Mouse (Mus musculus): ENCODE measurements around the gene Ccz1. TPM values are rescaled to one million over a fixed set of nuclear protein-coding genes. Genes with fewer than 3 reads are reported as not detected.
"Not testable (repeated sequence)": the region's sequence is repeated elsewhere in the genome, so short reads cannot be mapped to it uniquely, and the experiment has no call there.

The Ccz1 gene
- polyA plus RNA-seq, 1 experiment from 2014 or later: 98.1 TPM

DNA sequence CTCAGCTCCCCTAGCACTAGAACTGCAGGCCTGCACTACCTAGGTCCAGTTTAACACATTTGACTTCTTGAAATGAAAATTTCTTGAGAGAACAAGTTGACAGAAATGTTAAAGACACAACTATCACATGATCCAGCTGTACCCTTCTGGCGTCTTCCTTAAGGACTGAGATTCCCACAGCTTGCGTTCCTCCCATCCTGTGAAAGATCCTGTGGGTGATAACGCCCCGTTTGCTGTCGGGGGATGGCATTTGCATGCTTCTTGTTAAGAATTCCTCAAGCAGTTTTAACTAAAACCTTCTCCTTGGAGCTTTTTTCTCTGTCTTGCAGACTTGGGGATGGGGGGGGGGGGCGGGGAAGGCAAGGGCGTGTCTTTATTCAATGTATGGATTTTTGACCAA lies 19.9 kb upstream of the Ccz1 start:
- TF ChIP-seq EP300 (IDR thresholded peaks at IDR 0.05) (no peak), CTCF (IDR thresholded peaks at IDR 0.05) (no peak)
- no peak overlapping the region for H3K9ac ChIP-seq (replicated peaks; ENCODE audit: low read depth)
- no peaks in the 10 kb centered on the region for H3K9me3 ChIP-seq (ENCODE audit: low read length)
- DNase-seq (ENCODE audit: low spot score) (no peak), ATAC-seq (no peak)
- H3K4me2 ChIP-seq (replicated peaks; ENCODE audit: low read depth, low read length): no peak overlapping the region
- 54% methylated on average over 7 of the region's 7 CpGs for WGBS
- no peaks in the 10 kb centered on the region for H3K27me3 ChIP-seq (replicated peaks; ENCODE audit: insufficient read depth, low read length)
- H3K4me3 ChIP-seq (ENCODE audit: low read depth, low read length): no peak overlapping the region
- no peaks in the 10 kb centered on the region for H3K4me1 ChIP-seq (ENCODE audit: insufficient read depth, low read depth, low read length)
- H3K36me3 ChIP-seq (ENCODE audit: insufficient read depth, low read length): no peaks in the 10 kb centered on the region
- no peak overlapping the region for H3K27ac ChIP-seq (ENCODE audit: low read length)

- no peaks in the 10 kb centered on the region for H3K36me3 ChIP-seq (ENCODE audit: insufficient read depth, low read length)
- H3K9me3 ChIP-seq (ENCODE audit: low read length): no peaks in the 10 kb centered on the region
- no peaks in the 10 kb centered on the region for H3K4me1 ChIP-seq (ENCODE audit: insufficient read depth, low read depth, low read length)
- DNase-seq (ENCODE audit: low spot score) (peak; percentile 15), ATAC-seq (no peak)
- H3K27ac ChIP-seq (ENCODE audit: low read length): no peak overlapping the region
- no peak for TF ChIP-seq EP300 (IDR thresholded peaks at IDR 0.05)
- no peak for TF ChIP-seq CTCF (IDR thresholded peaks at IDR 0.05)
- H3K27me3 ChIP-seq (replicated peaks; ENCODE audit: insufficient read depth, low read length): no peaks in the 10 kb centered on the region
- no peak overlapping the region for H3K4me3 ChIP-seq (ENCODE audit: low read depth, low read length)
- no peak overlapping the region for H3K9ac ChIP-seq (replicated peaks; ENCODE audit: low read depth)
- WGBS: 51% methylated on average over 7 of the region's 7 CpGs
- H3K4me2 ChIP-seq (replicated peaks; ENCODE audit: low read depth, low read length): no peak overlapping the region
Measured at GRCm38 (mm10) chr5:144032491-144032890, 17.8 kb upstream of the Ccz1 start.

DNA sequence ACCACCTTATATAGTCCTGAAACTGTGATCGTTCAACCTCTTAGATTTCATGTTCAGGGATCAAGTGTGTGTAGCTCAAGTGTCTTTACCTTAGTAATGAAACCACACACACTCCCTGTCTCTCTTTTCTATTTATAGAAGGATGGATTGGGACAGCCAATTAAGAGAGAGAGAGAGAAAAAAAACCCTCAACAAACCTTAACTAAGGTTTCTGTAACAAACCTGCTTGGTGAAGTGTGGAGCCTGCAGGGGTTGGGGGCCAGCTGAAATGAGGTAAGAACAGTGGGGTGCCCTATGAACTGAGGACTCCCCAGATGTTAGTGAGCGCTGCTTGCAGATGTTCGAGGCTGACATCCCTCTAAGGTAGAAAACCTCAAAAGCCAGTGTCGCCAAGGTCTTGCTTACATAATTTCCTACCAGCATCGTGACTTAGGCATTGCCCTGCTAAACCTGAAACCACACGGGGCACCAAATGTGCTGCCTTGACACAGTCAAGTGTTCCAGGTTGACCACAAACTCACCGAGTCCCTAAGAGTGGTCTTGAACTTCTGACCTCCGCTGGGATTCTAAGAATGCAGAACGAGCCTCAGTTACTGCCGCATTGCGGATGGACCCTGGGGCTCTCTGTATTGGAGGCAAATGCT lies 12.1 kb upstream of the Ccz1 start, which contains the start of gene Ocm:
Gene Ocm, minus strand, starts transcription at position 51 of the 644 bp plus-strand sequence.
- H3K9ac ChIP-seq (replicated peaks; ENCODE audit: low read depth): no peak within 1 kb of the TSS
- DNase-seq (ENCODE audit: low spot score): peak; percentile 12
- WGBS: 52% methylated on average over 11 of the region's 11 CpGs
- H3K9me3 ChIP-seq (ENCODE audit: low read length): no peaks in the 10 kb centered on the region
- H3K27me3 ChIP-seq (replicated peaks; ENCODE audit: insufficient read depth, low read length): no peaks in the 10 kb centered on the region
- TF ChIP-seq CTCF (IDR thresholded peaks at IDR 0.05) (no peak), EP300 (IDR thresholded peaks at IDR 0.05) (no peak)
- H3K36me3 ChIP-seq (ENCODE audit: insufficient read depth, low read length): no peaks in the 10 kb centered on the region
- no peaks in the 10 kb centered on the region for H3K4me1 ChIP-seq (ENCODE audit: insufficient read depth, low read depth, low read length)
- no peak within 1 kb of the TSS for H3K27ac ChIP-seq (ENCODE audit: low read length)
- no peak within 1 kb of the TSS for H3K4me3 ChIP-seq (ENCODE audit: low read depth, low read length)
- no peak for ATAC-seq
- H3K4me2 ChIP-seq (replicated peaks; ENCODE audit: low read depth, low read length): no peak within 1 kb of the TSS

- peaks cover 14% of the 10 kb centered on the region for H3K36me3 ChIP-seq (ENCODE audit: insufficient read depth, low read length)
- no peak for TF ChIP-seq EP300 (IDR thresholded peaks at IDR 0.05)
- no peak for DNase-seq (ENCODE audit: low spot score)
- H3K4me1 ChIP-seq (ENCODE audit: insufficient read depth, low read depth, low read length): no peaks in the 10 kb centered on the region
- no peaks in the 10 kb centered on the region for H3K27me3 ChIP-seq (replicated peaks; ENCODE audit: insufficient read depth, low read length)
- 83% methylated on average over 9 of the region's 9 CpGs for WGBS
- no peak overlapping the region for H3K4me3 ChIP-seq (ENCODE audit: low read depth, low read length)
- H3K27ac ChIP-seq (ENCODE audit: low read length): no peak overlapping the region
- no peak for ATAC-seq
- H3K4me2 ChIP-seq (replicated peaks; ENCODE audit: low read depth, low read length): no peak overlapping the region
- H3K9me3 ChIP-seq (ENCODE audit: low read length): no peaks in the 10 kb centered on the region
- H3K9ac ChIP-seq (replicated peaks; ENCODE audit: low read depth): no peak overlapping the region
Measured at GRCm38 (mm10) chr5:144015845-144016244, 1.2 kb upstream of the Ccz1 start.

GRCm38 (mm10) chr5:144015312-144015650 lies 604 bp upstream of the Ccz1 start:
- Histone ChIP-seq H3K27me3 (replicated peaks; ENCODE audit: insufficient read depth, low read length) (no peaks in the 10 kb centered on the region), H3K9me3 (ENCODE audit: low read length) (no peaks in the 10 kb centered on the region), H3K27ac (ENCODE audit: low read length) (no peak overlapping the region), H3K36me3 (ENCODE audit: insufficient read depth, low read length) (peaks cover 20% of the 10 kb centered on the region), H3K4me2 (replicated peaks; ENCODE audit: low read depth, low read length) (no peak overlapping the region), H3K4me3 (ENCODE audit: low read depth, low read length) (peak overlapping the region; percentile 98; the same call in 1 of the 2 replicates), H3K9ac (replicated peaks; ENCODE audit: low read depth) (no peak overlapping the region), H3K4me1 (ENCODE audit: insufficient read depth, low read depth, low read length) (no peaks in the 10 kb centered on the region)
- DNase-seq (ENCODE audit: low spot score) (no peak), ATAC-seq (no peak)
- no peak for TF ChIP-seq CTCF (IDR thresholded peaks at IDR 0.05)
- TF ChIP-seq EP300 (IDR thresholded peaks at IDR 0.05): no peak
- 70% methylated on average over 3 of the region's 3 CpGs for WGBS

- ATAC-seq; H3K27me3 ChIP-seq (replicated peaks; ENCODE audit: insufficient read depth, low read length): not testable (repeated sequence)
Measured at GRCm38 (mm10) chr5:144013366-144014134, 1.1 kb downstream of the Ccz1 start.

More at GRCm38 (mm10) chr5:144013366-144014134, 1.1 kb downstream of the Ccz1 start:
- H3K27ac ChIP-seq (ENCODE audit: low read length); H3K9me3 ChIP-seq (ENCODE audit: low read length); DNase-seq (ENCODE audit: low spot score); H3K4me1 ChIP-seq (ENCODE audit: insufficient read depth, low read depth, low read length): not testable (repeated sequence)
- Histone ChIP-seq H3K4me2 (replicated peaks; ENCODE audit: low read depth, low read length) (peak overlapping the region; percentile 60), H3K4me3 (ENCODE audit: low read depth, low read length) (peak overlapping the region; percentile 98), H3K36me3 (ENCODE audit: insufficient read depth, low read length) (peaks cover 31% of the 10 kb centered on the region), H3K9ac (replicated peaks; ENCODE audit: low read depth) (peak overlapping the region; percentile 87; the same call in 1 of the 2 replicates)
- WGBS: 54% methylated on average over 12 of the region's 13 CpGs

Measured in lung, postnatal 0 days (tissue).